Mouse (Mus musculus): Measurements from ENCODE around the gene Gm853. TPM values are rescaled to one million over a fixed set of nuclear protein-coding genes. Genes with fewer than 3 reads are reported as not detected.

Gene Gm853
- total RNA-seq, 1 experiment from 2014 or later = not detected

- no peak for ATAC-seq (replicated peaks; ENCODE audit: insufficient number of reproducible peaks, low FRiP score, low TSS enrichment, poor library complexity, severe bottlenecking)
Observed at GRCm38 (mm10) chr4:130161349-130161748, 60.9 kb downstream of the Gm853 start.

Other genes starting within 250 kb of the Gm853 start
- gene Adgrb2, start 237.5 kb downstream of the Gm853 start, total RNA-seq (2017) = 2.0 to 2.3 TPM in 2 of 3 replicates, not detected in the other
- 0.19 TPM in 1 of 3 replicates, not detected in the others for gene Col16a1, start 174.6 kb downstream of the Gm853 start, total RNA-seq (2017)
- gene Pef1, start 119.8 kb downstream of the Gm853 start, total RNA-seq (2017) = 9.7 to 15.8 TPM (median 10.2 TPM) in 3 replicates
- gene Hcrtr1, start 83.0 kb downstream of the Gm853 start, total RNA-seq (2017) = not detected in 3 replicates
- gene Tinagl1, start 47.3 kb downstream of the Gm853 start, total RNA-seq (2017) = not detected in 3 replicates
- gene Serinc2, start 56.8 kb upstream of the Gm853 start, total RNA-seq (2017) = not detected in 3 replicates
- 1.0 TPM in 1 of 3 replicates, not detected in the others for gene Fabp3, start 86.2 kb upstream of the Gm853 start, total RNA-seq (2017)
- gene Gm10570, start 86.3 kb upstream of the Gm853 start, total RNA-seq (2017) = not detected in 3 replicates
- 43.9 to 83.9 TPM (median 83.8 TPM) in 3 replicates for gene Zcchc17, start 137.5 kb upstream of the Gm853 start, total RNA-seq (2017)
- 42.5 to 56.5 TPM (median 51.3 TPM) in 3 replicates for gene Snrnp40, start 137.7 kb upstream of the Gm853 start, total RNA-seq (2017)